In the genomic region with DNA sequence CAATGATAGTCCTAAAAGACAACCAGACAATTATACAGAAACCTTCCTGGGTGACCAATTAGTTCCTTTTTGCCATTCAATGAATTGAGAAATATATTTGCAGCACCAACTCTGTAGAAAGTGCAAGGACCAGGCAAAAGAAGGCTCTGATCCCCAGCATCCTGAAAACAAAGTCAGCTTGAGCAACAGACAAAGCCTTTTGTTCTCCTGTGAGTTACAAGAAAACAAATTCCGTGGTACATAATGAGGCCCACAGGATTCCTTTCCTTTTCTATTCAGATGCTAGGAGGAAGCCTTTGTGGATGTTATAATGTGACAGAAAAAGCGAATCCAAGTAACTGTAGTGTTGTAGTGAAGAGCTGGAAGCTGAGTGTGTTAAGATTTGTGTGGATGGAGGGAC, we compare ENCODE assay signal across 24 mouse cellular contexts.
DNase-seq lines count a peak whose midpoint lies in the region; ATAC-seq and TF ChIP-seq lines count a peak whose summit lies in the region.
"Had no signal": no experiment of that assay in that cellular context is flagged by ENCODE, and none has a peak within 500 bp of the region (broad histone marks: within the 10 kb centered on the region; RNA-seq: fewer than 3 reads in every experiment).

No protein-coding gene starts in this region.

- TF ChIP-seq EP300 in ES-Bruce4 (IDR thresholded peaks at IDR 0.05; ENCODE audit: insufficient read depth, low read depth, low read length), result no peak

- no peak for TF ChIP-seq POLR2A in ES-Bruce4 (IDR thresholded peaks at IDR 0.05; ENCODE audit: insufficient read depth, low read length)

- peak; percentile 20; the same call in 1 of the 2 replicates for ATAC-seq in frontal cortex, adult (ENCODE audit: low TSS enrichment)
- ATAC-seq: forebrain, embryonic 13.5 days; hindbrain, postnatal 0 days; intestine, embryonic 15.5 days; Patski had no signal

- no peak overlapping the region for H3K4me3 ChIP-seq in ES-Bruce4 (ENCODE audit: low read depth, low read length)
- H3K4me3 ChIP-seq: forebrain, embryonic 13.5 days; heart, adult 2 months; heart, embryonic 12.5 days; intestine, embryonic 15.5 days; layer of hippocampus, adult 2 months; limb, embryonic 13.5 days; lung, embryonic 15.5 days; midbrain, embryonic 12.5 days had no signal

- H3K27me3 ChIP-seq in ES-Bruce4 (ENCODE audit: control insufficient read depth, insufficient read depth, low read length, poor library complexity, severe bottlenecking), result no peaks in the 10 kb centered on the region
- H3K27me3 ChIP-seq: forebrain, embryonic 13.5 days; heart, embryonic 12.5 days; intestine, embryonic 15.5 days; limb, embryonic 13.5 days; lung, embryonic 15.5 days; midbrain, embryonic 12.5 days had no signal

- DNase-seq in frontal cortex, adult 2 months (ENCODE audit: extremely low spot score in 1 of 2, low spot score in 1 of 2), result no peak
- DNase-seq in ES-CJ7 (ENCODE audit: low read depth, low spot score), result peak; percentile 56
- peak; percentile 43 for DNase-seq in retina, embryonic 14.5 days (ENCODE audit: low spot score)
- no peak for DNase-seq in layer of hippocampus, postnatal 14 days (ENCODE audit: low spot score in 2 of 2)
- DNase-seq: adrenal gland, adult 2 months; B cell, adult 2 months; cerebellum, adult 9-11 months; heart, adult 2 months; kidney, adult 2 months; kidney, postnatal 36 days; right cerebral cortex, postnatal 14 days; thymus, postnatal 4 days had no signal

- H3K4me1 ChIP-seq in ES-Bruce4 (ENCODE audit: control insufficient read depth, insufficient read depth, low read length), result peaks cover 7% of the 10 kb centered on the region
- H3K4me1 ChIP-seq: heart, embryonic 12.5 days; intestine, embryonic 15.5 days; limb, embryonic 13.5 days; lung, embryonic 15.5 days had no signal

- TF ChIP-seq CTCF in ES-Bruce4 (IDR thresholded peaks at IDR 0.05; ENCODE audit: low read depth, low read length), result no peak

- H3K36me3 ChIP-seq in ES-Bruce4 (ENCODE audit: control insufficient read depth, insufficient read depth, low read length, poor library complexity, severe bottlenecking), result no peaks in the 10 kb centered on the region
- H3K36me3 ChIP-seq: G1E; heart, embryonic 12.5 days; intestine, embryonic 15.5 days; limb, embryonic 13.5 days; lung, embryonic 15.5 days; midbrain, embryonic 12.5 days had no signal

- H3K9me3 ChIP-seq in ES-Bruce4 (replicated peaks; ENCODE audit: control insufficient read depth, insufficient read depth, low read length, poor library complexity, severe bottlenecking), result no peaks in the 10 kb centered on the region
- H3K9me3 ChIP-seq: forebrain, embryonic 13.5 days; G1E; heart, embryonic 12.5 days; intestine, embryonic 15.5 days; limb, embryonic 13.5 days; lung, embryonic 15.5 days; midbrain, embryonic 12.5 days had no signal

- H3K27ac ChIP-seq in ES-Bruce4 (ENCODE audit: insufficient read depth, low read length), result peak overlapping the region; percentile 99
- H3K27ac ChIP-seq: forebrain, embryonic 13.5 days; heart, adult 2 months; hindbrain, postnatal 0 days; intestine, embryonic 15.5 days; layer of hippocampus, adult 2 months; limb, embryonic 13.5 days; lung, embryonic 15.5 days; midbrain, embryonic 12.5 days had no signal

- H3K9ac ChIP-seq in ES-Bruce4 (ENCODE audit: low read depth, poor library complexity, severe bottlenecking), result no peak overlapping the region
- H3K9ac ChIP-seq: forebrain, embryonic 13.5 days; heart, embryonic 12.5 days; intestine, embryonic 15.5 days; limb, embryonic 13.5 days; lung, embryonic 15.5 days; midbrain, embryonic 12.5 days had no signal

Comparison
In these comparisons a context has a peak if more than half of its experiments do, and no peak if none do; other contexts are left out.
1. DNase-seq: peak in ES-CJ7 (single experiment) and retina, embryonic 14.5 days (single experiment); none in frontal cortex, adult 2 months (0 of 2) and layer of hippocampus, postnatal 14 days (0 of 2).